Mouse (Mus musculus): ENCODE measurements around the gene Gm12216.

DNA sequence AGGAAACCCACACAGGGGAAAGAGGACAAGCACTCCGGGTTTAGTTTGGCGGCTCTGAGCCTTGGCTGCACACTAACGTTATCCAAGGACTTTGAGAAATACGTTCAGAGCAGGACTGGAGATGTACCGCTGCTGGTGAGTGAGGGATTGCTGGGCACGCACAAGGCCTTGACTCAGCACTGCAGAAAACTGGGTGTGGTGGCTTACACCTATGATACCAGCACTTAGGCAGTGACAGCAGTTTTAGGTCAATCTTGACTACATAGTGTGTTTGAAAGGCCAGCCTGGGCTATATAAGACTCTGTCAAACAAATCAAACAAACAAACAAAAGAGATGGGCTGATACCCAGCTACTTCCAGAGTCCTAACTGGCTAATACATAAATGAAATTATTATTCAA lies 55.6 kb downstream of the Gm12216 start:
- TF ChIP-seq CTCF (IDR thresholded peaks at IDR 0.05; ENCODE audit: low read depth) = no peak
- TF ChIP-seq EP300 (IDR thresholded peaks at IDR 0.05; ENCODE audit: low read depth) = no peak
